Mouse (Mus musculus) cerebellum, adult 18-20 months (tissue): ENCODE measurements around the gene Mok.

Experiments used
- DNase-seq, 2 experiments: peaks; one replicate each; pipeline ENCODE4 v3.0.0; 2021

Mok gene

GRCm38 (mm10) chr12:110846191-110846765, 5.5 kb upstream of the Mok start:
- DNase-seq: no peak

GRCm38 (mm10) chr12:110845131-110845880, 4.6 kb upstream of the Mok start:
- peak; percentile 87 to 90 for DNase-seq

- peak; percentile 27 to 29 for DNase-seq
Measured at GRCm38 (mm10) chr12:110844227-110845130, 3.7 kb upstream of the Mok start.

GRCm38 (mm10) chr12:110843194-110844048, 2.7 kb upstream of the Mok start:
- peak; percentile 81 to 92 for DNase-seq

GRCm38 (mm10) chr12:110841731-110842493, 1.2 kb upstream of the Mok start:
- DNase-seq: no peak

- DNase-seq: no peak
Measured at GRCm38 (mm10) chr12:110837850-110838249, 2.9 kb downstream of the Mok start.

GRCm38 (mm10) chr12:110837192-110837841, 3.4 kb downstream of the Mok start:
- no peak for DNase-seq

GRCm38 (mm10) chr12:110836729-110837128, 4.0 kb downstream of the Mok start:
- DNase-seq: no peak

- DNase-seq: no peak
Measured at GRCm38 (mm10) chr12:110835182-110835581, 5.6 kb downstream of the Mok start.

GRCm38 (mm10) chr12:110830293-110831024, 10.3 kb downstream of the Mok start:
- no peak for DNase-seq

- no peak for DNase-seq
Measured at GRCm38 (mm10) chr12:110828908-110829307, 11.8 kb downstream of the Mok start.

- no peak for DNase-seq
Measured at GRCm38 (mm10) chr12:110822366-110822765, 18.4 kb downstream of the Mok start.

- DNase-seq: no peak
Measured at GRCm38 (mm10) chr12:110821787-110822186, 19.0 kb downstream of the Mok start.

GRCm38 (mm10) chr12:110819367-110819766, 21.4 kb downstream of the Mok start:
- no peak for DNase-seq

GRCm38 (mm10) chr12:110816833-110817232, 23.9 kb downstream of the Mok start:
- no peak for DNase-seq

- DNase-seq: no peak
Measured at GRCm38 (mm10) chr12:110814924-110815323, 25.8 kb downstream of the Mok start.

- DNase-seq: no peak
Measured at GRCm38 (mm10) chr12:110813624-110814023, 27.1 kb downstream of the Mok start.

- DNase-seq: no peak
Measured at GRCm38 (mm10) chr12:110813132-110813531, 27.6 kb downstream of the Mok start.

- DNase-seq: no peak
Measured at GRCm38 (mm10) chr12:110808848-110809247, 31.9 kb downstream of the Mok start.

GRCm38 (mm10) chr12:110808430-110808829, 32.3 kb downstream of the Mok start:
- DNase-seq: no peak
